Mouse (Mus musculus): Measurements from ENCODE around the gene Slc43a3.

DNA sequence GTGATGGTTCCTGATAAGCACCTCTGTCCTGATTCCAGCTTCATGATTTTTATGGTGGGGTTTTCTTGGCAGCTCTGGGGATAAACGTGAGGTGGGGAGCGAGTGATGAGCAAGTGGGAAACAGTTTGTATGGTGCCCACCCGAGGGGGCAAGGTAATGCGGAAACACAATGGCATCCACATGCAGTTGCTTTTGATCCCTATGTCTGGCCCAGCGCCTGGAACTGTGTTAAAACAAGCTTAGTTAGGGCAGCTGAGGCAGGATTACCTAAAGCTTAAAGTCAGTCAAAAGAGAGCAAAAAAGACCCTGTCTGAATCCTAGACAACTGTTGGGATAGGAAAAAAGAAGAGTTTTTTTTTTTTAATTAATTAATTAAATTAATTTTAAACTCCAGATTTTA, 1.3 kb upstream of the Slc43a3 start:
- TF ChIP-seq CTCF (conservative IDR thresholded peaks at IDR 0.05; ENCODE audit: insufficient read depth, insufficient read length, low read depth, low read length) (no peak), POLR2A (IDR thresholded peaks at IDR 0.05; ENCODE audit: low read depth, low read length) (no peak)

All from kidney, adult 2 months (tissue).